Mouse (Mus musculus) liver, embryonic 11.5 days (tissue): ENCODE results near the gene Kif14. TPM values are rescaled to one million over a fixed set of nuclear protein-coding genes. Genes with fewer than 3 reads are reported as not detected.
A peak's percentile ranks its signal among the peaks of the same experiment; 100 is the strongest.

ENCODE experiments used
- ATAC-seq: fragments of 200-750 bp; cut with Nextera tagmentation; replicated peaks from 2 replicates; pipeline ENCODE4 v1.8.0; 2017; ENCODE audit warnings: moderate number of reproducible peaks, mild to moderate bottlenecking, moderate TSS enrichment, moderate library complexity; ENCODE audit not compliant: low FRiP score
- DNase-seq: peaks from one replicate; pipeline ENCODE4 v3.0.0-alpha.2; 2017; ENCODE audit warnings: low spot score
- H3K27ac ChIP-seq: fragments of 300-500 bp; sonication (generic); 2 replicates; pipeline ENCODE4 v1.5.1; 2014; ENCODE audit warnings: mild to moderate bottlenecking, low read depth, low read length, control low read depth
- H3K27me3 ChIP-seq: fragments of 300-500 bp; sonication (generic); replicated peaks from 2 replicates; pipeline ENCODE4 v1.6.1; 2014; ENCODE audit warnings: low read length, mixed read lengths; ENCODE audit not compliant: control insufficient read depth, insufficient read depth
- H3K36me3 ChIP-seq: fragments of 300-500 bp; sonication (generic); 2 replicates; pipeline ENCODE4 v1.6.1; 2014; ENCODE audit warnings: mild to moderate bottlenecking, low read length, moderate library complexity, mixed read lengths; ENCODE audit not compliant: control insufficient read depth, insufficient read depth
- H3K4me1 ChIP-seq: fragments of 300-500 bp; sonication (generic); replicated peaks from 2 replicates; pipeline ENCODE4 v1.6.1; 2014; ENCODE audit warnings: low read length, mixed read lengths; ENCODE audit not compliant: control insufficient read depth, insufficient read depth
- H3K4me2 ChIP-seq: fragments of 300-500 bp; sonication (generic); 2 replicates; pipeline ENCODE4 v1.6.1; 2014; ENCODE audit warnings: mild to moderate bottlenecking, control low read depth, moderate library complexity
- H3K4me3 ChIP-seq: fragments of 300-500 bp; sonication (generic); 2 replicates; pipeline ENCODE4 v1.5.1; 2014; ENCODE audit warnings: low read depth, low read length, control low read depth
- H3K9ac ChIP-seq: fragments of 300-500 bp; sonication (generic); 2 replicates; pipeline ENCODE4 v1.6.1; 2014; ENCODE audit warnings: low read depth, low read length, control low read depth
- H3K9me3 ChIP-seq: fragments of 300-500 bp; sonication (generic); 2 replicates; pipeline ENCODE4 v1.6.1; 2016; ENCODE audit warnings: low read length, inconsistent platforms, mixed read lengths; ENCODE audit not compliant: control insufficient read depth
- WGBS: fragments of 180-500 bp; shearing (Covaris S2); extraction: QIAGEN DNeasy Blood & Tissue Kit; methylation state at CpG from one replicate; pipeline ENCODE4 v1.1.7; 2014; 5-methylcytosine and 5-hydroxymethylcytosine counted together
- polyA plus RNA-seq: library from polyadenylated mRNA; unstranded; fragments of >200 nt; fragmentation: Nextera tagmentation; extraction: Ambion mirVana; gene quantifications from 2 replicates; pipeline ENCODE4 v1.2.1, GENCODE M21; 2014

The Kif14 gene
- polyA plus RNA-seq = 9.3 and 11.3 TPM in 2 replicates

GRCm38 (mm10) chr1:136466143-136466811 lies at the start of gene Kif14:
TSS of gene Kif14 (plus strand) at chr1:136466343.
- ATAC-seq = peak; percentile 99

GRCm38 (mm10) chr1:136418393-136418792 lies 47.8 kb upstream of the Kif14 start:
- DNase-seq (no peak), ATAC-seq (no peak)
- Histone ChIP-seq H3K4me3 (no peak overlapping the region), H3K27me3 (no peaks in the 10 kb centered on the region), H3K4me1 (peaks cover 3% of the 10 kb centered on the region; the same call in 1 of the 2 replicates), H3K36me3 (peaks cover 12% of the 10 kb centered on the region; the same call in 1 of the 2 replicates), H3K27ac (no peak overlapping the region), H3K9ac (no peak overlapping the region), H3K4me2 (no peak overlapping the region), H3K9me3 (no peaks in the 10 kb centered on the region)
- 92% methylated on average over 6 of the region's 6 CpGs for WGBS

More at GRCm38 (mm10) chr1:136466143-136466811, at the start of gene Kif14:
- Histone ChIP-seq H3K4me2 (peak within 1 kb of the TSS; percentile 77), H3K36me3 (peaks cover 18% of the 10 kb centered on the region; the same call in 1 of the 2 replicates), H3K9ac (peak within 1 kb of the TSS; percentile 81), H3K27ac (peak within 1 kb of the TSS; percentile 40; the same call in 1 of the 2 replicates), H3K4me1 (peaks cover 13% of the 10 kb centered on the region), H3K27me3 (no peaks in the 10 kb centered on the region), H3K4me3 (peak within 1 kb of the TSS; percentile 72), H3K9me3 (no peaks in the 10 kb centered on the region)
- peak; percentile 97 for DNase-seq
- under 1% methylated on average over 52 of the region's 52 CpGs for WGBS

GRCm38 (mm10) chr1:136427166-136427969 lies 38.8 kb upstream of the Kif14 start:
- ATAC-seq = peak; percentile 93
- Histone ChIP-seq H3K4me1 (peaks cover 15% of the 10 kb centered on the region), H3K27me3 (no peaks in the 10 kb centered on the region), H3K4me3 (no peak overlapping the region), H3K9ac (peak overlapping the region; percentile 57), H3K27ac (peak overlapping the region; percentile 80), H3K9me3 (no peaks in the 10 kb centered on the region), H3K4me2 (peak overlapping the region; percentile 45), H3K36me3 (peaks cover 3% of the 10 kb centered on the region; the same call in 1 of the 2 replicates)
- whole genome bisulfite sequencing = 57% methylated on average over 11 of the region's 11 CpGs
- DNase-seq = no peak

DNA sequence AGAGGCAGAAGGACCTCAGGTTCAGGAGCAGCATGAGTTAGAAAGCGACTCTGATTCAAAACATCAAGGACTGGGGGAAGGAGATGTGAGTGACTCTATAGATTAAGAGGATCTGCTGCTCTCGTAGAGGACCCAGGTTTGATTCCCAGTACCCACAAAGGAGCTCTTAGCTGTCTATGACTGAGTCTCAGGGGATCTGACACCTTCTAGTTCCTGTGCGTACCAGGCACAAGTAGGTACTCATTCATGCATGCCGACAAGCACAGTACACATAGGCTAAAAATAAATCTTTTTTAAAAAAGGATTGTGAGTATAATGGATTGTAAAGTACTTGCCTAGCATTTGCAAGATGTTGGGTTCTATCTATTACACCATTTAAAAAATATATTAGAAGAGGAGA lies 37.2 kb upstream of the Kif14 start:
- Histone ChIP-seq H3K4me3 (no peak overlapping the region), H3K9me3 (no peaks in the 10 kb centered on the region), H3K27me3 (no peaks in the 10 kb centered on the region), H3K36me3 (peaks cover 3% of the 10 kb centered on the region; the same call in 1 of the 2 replicates), H3K4me1 (peaks cover 15% of the 10 kb centered on the region), H3K9ac (no peak overlapping the region), H3K4me2 (no peak overlapping the region), H3K27ac (no peak overlapping the region)
- no peak for ATAC-seq
- no peak for DNase-seq
- 86% methylated on average over 4 of the region's 4 CpGs for WGBS

- Histone ChIP-seq H3K4me3 (no peak overlapping the region), H3K27ac (no peak overlapping the region), H3K27me3 (no peaks in the 10 kb centered on the region), H3K9me3 (no peaks in the 10 kb centered on the region), H3K4me1 (peaks cover 15% of the 10 kb centered on the region), H3K9ac (peak overlapping the region; percentile 30; the same call in 1 of the 2 replicates), H3K4me2 (no peak overlapping the region), H3K36me3 (no peaks in the 10 kb centered on the region; the same call in 1 of the 2 replicates)
- ATAC-seq = no peak
- 72% methylated on average over 7 of the region's 7 CpGs for WGBS
- no peak for DNase-seq
Observed at GRCm38 (mm10) chr1:136430126-136430818, 35.9 kb upstream of the Kif14 start.

GRCm38 (mm10) chr1:136440741-136441140 lies 25.4 kb upstream of the Kif14 start:
- no peak overlapping the region for H3K9ac ChIP-seq
- peaks cover 13% of the 10 kb centered on the region for H3K4me1 ChIP-seq
- no peak overlapping the region for H3K4me3 ChIP-seq
- H3K36me3 ChIP-seq = no peaks in the 10 kb centered on the region
- no peak overlapping the region for H3K27ac ChIP-seq
- WGBS = 83% methylated on average over 7 of the region's 7 CpGs
- H3K4me2 ChIP-seq = no peak overlapping the region
- DNase-seq = no peak
- no peak for ATAC-seq
- H3K9me3 ChIP-seq = no peaks in the 10 kb centered on the region
- no peaks in the 10 kb centered on the region for H3K27me3 ChIP-seq

GRCm38 (mm10) chr1:136442809-136443208 lies 23.3 kb upstream of the Kif14 start:
- Histone ChIP-seq H3K4me1 (peaks cover 13% of the 10 kb centered on the region), H3K4me3 (no peak overlapping the region), H3K9me3 (no peaks in the 10 kb centered on the region), H3K27ac (no peak overlapping the region), H3K9ac (no peak overlapping the region), H3K36me3 (no peaks in the 10 kb centered on the region), H3K27me3 (no peaks in the 10 kb centered on the region), H3K4me2 (no peak overlapping the region)
- WGBS = 75% methylated on average over 9 of the region's 9 CpGs
- ATAC-seq (no peak), DNase-seq (no peak)

DNA sequence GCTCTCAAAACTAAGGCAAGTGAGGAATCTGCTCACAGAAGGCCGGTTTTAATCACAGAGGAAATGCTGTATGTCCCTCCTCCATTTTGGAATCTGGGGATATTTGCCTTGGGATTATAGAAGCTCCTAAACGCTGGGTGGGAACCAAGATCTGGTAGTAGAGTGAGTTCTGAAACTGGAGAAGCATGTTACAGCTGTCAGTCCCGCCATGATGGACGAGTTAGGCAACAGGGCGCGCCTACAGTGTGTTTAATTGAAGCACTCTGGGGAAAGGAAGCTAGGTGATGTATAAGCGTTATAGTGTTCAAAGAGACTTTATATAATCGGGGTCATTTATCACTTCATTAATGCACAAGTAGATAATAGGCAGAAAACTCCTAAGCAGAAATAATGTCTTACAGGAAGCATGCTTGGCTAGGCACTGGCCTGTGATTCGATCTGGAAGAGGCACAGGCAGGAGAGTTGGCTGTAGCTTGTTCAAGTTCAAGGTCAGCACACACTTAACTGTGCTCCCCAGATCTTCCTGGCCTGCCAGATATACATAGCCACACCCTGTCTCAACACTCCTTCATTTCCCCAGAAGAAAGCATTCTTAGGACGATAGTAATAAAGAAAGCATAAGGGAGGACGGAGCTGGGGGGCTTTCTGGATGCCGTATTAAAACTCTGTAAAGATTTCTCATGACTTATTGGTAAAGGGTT lies 21.4 kb upstream of the Kif14 start:
- 0 out of 2 replicates have a peak overlapping the region, but pooled peaks have one; percentile 30 for H3K27ac ChIP-seq
- peaks cover 13% of the 10 kb centered on the region for H3K4me1 ChIP-seq
- ATAC-seq (peak; percentile 95), DNase-seq (no peak)
- 0 out of 2 replicates have a peak overlapping the region, but pooled peaks have one; percentile 7 for H3K9ac ChIP-seq
- no peaks in the 10 kb centered on the region for H3K9me3 ChIP-seq
- H3K4me2 ChIP-seq = peak overlapping the region; percentile 44
- H3K27me3 ChIP-seq = no peaks in the 10 kb centered on the region
- no peak overlapping the region for H3K4me3 ChIP-seq
- H3K36me3 ChIP-seq = no peaks in the 10 kb centered on the region
- 68% methylated on average over 12 of the region's 12 CpGs for WGBS
